Mouse (Mus musculus) liver, postnatal 0 days (tissue): ENCODE data around the gene Rab2b. TPM values are rescaled to one million over a fixed set of nuclear protein-coding genes. Genes with fewer than 3 reads are reported as not detected.
"Not testable (repeated sequence)": the region's sequence is repeated elsewhere in the genome, so short reads cannot be mapped to it uniquely, and the experiment has no call there.

ENCODE experiments used
- ATAC-seq: fragments of 200-750 bp; cut with Nextera tagmentation; 2 replicates; pipeline ENCODE4 v1.8.0; 2017; ENCODE audit warnings: mild to moderate bottlenecking, moderate library complexity
- DNase-seq: peaks from one replicate; pipeline ENCODE4 v3.0.0-alpha.2; 2016
- H3K27ac ChIP-seq: fragments of 300-500 bp; sonication (generic); 2 replicates; pipeline ENCODE4 v1.5.1; 2014; ENCODE audit warnings: antibody characterized with exemption, moderate library complexity, mild to moderate bottlenecking, low read depth
- H3K27me3 ChIP-seq: fragments of 300-500 bp; sonication (generic); 2 replicates; pipeline ENCODE4 v1.6.1; 2014; ENCODE audit warnings: low read length, control low read depth, mixed read lengths; ENCODE audit not compliant: insufficient read depth
- H3K36me3 ChIP-seq: fragments of 300-500 bp; sonication (generic); replicated peaks from 2 replicates; pipeline ENCODE4 v1.6.1; 2014; ENCODE audit warnings: mild to moderate bottlenecking, control low read depth, low read length, moderate library complexity, mixed read lengths; ENCODE audit not compliant: insufficient read depth
- H3K4me1 ChIP-seq: fragments of 300-500 bp; sonication (generic); 2 replicates; pipeline ENCODE4 v1.6.1; 2014; ENCODE audit warnings: antibody characterized with exemption, mild to moderate bottlenecking, control low read depth; ENCODE audit not compliant: insufficient read depth
- H3K4me2 ChIP-seq: fragments of 300-500 bp; sonication (generic); 2 replicates; pipeline ENCODE4 v1.6.1; 2014; ENCODE audit warnings: low read depth, mild to moderate bottlenecking, low read length, moderate library complexity, mixed read lengths
- H3K4me3 ChIP-seq: fragments of 300-500 bp; sonication (generic); 2 replicates; pipeline ENCODE4 v1.5.1; 2014; ENCODE audit warnings: low read depth, low read length
- H3K9ac ChIP-seq: fragments of 300-500 bp; sonication (generic); replicated peaks from 2 replicates; pipeline ENCODE4 v1.6.1; 2014; ENCODE audit warnings: mild to moderate bottlenecking, moderate library complexity
- H3K9me3 ChIP-seq: fragments of 300-500 bp; sonication (generic); 2 replicates; pipeline ENCODE4 v1.6.1; 2016; ENCODE audit warnings: mild to moderate bottlenecking, control low read depth, low read length, mixed read lengths
- CTCF ChIP-seq: sonication (generic); IDR thresholded peaks from 2 replicates; pipeline ENCODE4 v1.5.1; 2016; ENCODE audit warnings: antibody characterized with exemption, low read depth
- EP300 ChIP-seq: IDR thresholded peaks from 2 replicates; pipeline ENCODE4 v1.6.1; 2016; ENCODE audit warnings: antibody characterized with exemption, low read depth, mild to moderate bottlenecking
- WGBS: fragments of 180-500 bp; shearing (Covaris S2); extraction: QIAGEN DNeasy Blood & Tissue Kit; methylation state at CpG from one replicate; pipeline ENCODE4 v1.1.7; 2014; ENCODE audit not compliant: insufficient replicate concordance; 5-methylcytosine and 5-hydroxymethylcytosine counted together
- polyA plus RNA-seq: library from polyadenylated mRNA; unstranded; fragments of >200 nt; fragmentation: Nextera tagmentation; extraction: Ambion mirVana; gene quantifications from 2 replicates; pipeline ENCODE4 v1.2.1, GENCODE M21; 2015

Rab2b gene
- polyA plus RNA-seq, 1 experiment from 2014 or later = 2.7 TPM

- H3K27me3 ChIP-seq, H3K9me3 ChIP-seq, H3K4me3 ChIP-seq, DNase-seq, H3K27ac ChIP-seq, ATAC-seq, H3K4me2 ChIP-seq, H3K9ac ChIP-seq, H3K36me3 ChIP-seq: not testable (repeated sequence)
- WGBS = 90% methylated on average over 5 of the region's 6 CpGs
- H3K4me1 ChIP-seq = peaks cover 21% of the 10 kb centered on the region
- TF ChIP-seq CTCF = peak; percentile 32
These were observed 31.0 kb upstream of the Rab2b start for GRCm38 (mm10) chr14:52310343-52310742.

DNA sequence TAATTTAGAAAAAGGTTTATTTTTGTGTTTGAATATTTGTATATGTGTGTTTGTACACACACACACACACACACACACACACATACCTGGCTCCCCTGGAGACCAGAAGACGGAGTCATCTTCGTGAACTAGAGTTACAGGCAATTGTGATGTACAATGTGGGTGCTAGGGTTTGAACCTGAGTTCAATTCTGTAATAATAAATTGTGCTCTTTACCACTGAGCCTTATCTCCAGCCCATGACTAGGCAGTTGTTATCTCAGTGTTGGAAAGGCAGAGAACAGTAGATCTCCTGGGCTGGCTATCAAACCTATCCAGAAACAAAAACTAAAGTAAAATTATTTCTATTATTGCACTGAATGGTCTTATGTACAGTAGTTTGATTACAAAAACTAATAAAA lies 26.8 kb upstream of the Rab2b start:
- no peak overlapping the region for H3K9ac ChIP-seq
- no peak overlapping the region for H3K4me3 ChIP-seq
- 70% methylated on average over 2 of the region's 2 CpGs for WGBS
- TF ChIP-seq EP300 = 0 out of 2 replicates have a peak, but pooled peaks have one; percentile 34
- TF ChIP-seq CTCF = no peak
- peaks cover 18% of the 10 kb centered on the region for H3K4me1 ChIP-seq
- no peaks in the 10 kb centered on the region for H3K27me3 ChIP-seq
- peak overlapping the region; percentile 86; the same call in 1 of the 2 replicates for H3K27ac ChIP-seq
- H3K9me3 ChIP-seq = no peaks in the 10 kb centered on the region
- H3K36me3 ChIP-seq = no peaks in the 10 kb centered on the region
- DNase-seq = no peak
- H3K4me2 ChIP-seq = peak overlapping the region; percentile 52; the same call in 1 of the 2 replicates
- ATAC-seq = no peak

DNA sequence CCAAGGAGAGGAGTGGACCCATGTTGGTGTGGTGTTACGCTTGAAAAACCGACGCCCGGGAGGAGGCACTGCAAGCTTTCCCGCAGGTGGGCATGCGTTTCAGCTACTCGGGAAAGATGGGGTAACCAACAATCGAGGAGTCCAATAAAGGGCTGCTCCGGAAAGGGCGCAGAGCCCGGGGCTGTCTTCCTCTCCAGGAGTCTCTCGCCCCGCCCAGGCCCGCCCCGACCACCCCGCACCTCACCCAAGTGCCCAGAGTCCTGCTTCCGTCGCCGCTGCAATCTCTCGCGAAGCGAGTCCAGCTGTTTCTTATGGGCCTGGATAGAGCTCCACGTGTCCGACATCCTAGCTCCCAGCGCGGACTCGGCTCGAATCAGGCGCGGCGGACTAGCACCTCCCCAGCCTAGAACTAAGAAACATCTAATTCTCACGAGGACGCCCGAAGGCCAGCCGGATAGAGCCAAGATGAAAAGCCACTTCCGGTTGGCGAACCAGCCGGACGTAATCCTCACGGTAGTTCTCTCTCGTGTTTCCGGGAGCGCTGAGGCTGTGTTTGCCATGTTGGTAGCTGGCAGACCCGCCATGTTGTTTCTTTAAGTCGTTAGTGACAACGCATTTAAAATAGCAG lies 25.4 kb upstream of the Rab2b start, which contains the start of gene Mettl3:
Gene Mettl3 (minus strand): TSS at position 485 of the 628 bp plus-strand sequence.
- Histone ChIP-seq H3K27me3 (no peaks in the 10 kb centered on the region), H3K9me3 (no peaks in the 10 kb centered on the region), H3K36me3 (peaks cover 8% of the 10 kb centered on the region), H3K4me3 (peak within 1 kb of the TSS; percentile 79), H3K4me2 (peak within 1 kb of the TSS; percentile 80), H3K27ac (peak within 1 kb of the TSS; percentile 86), H3K4me1 (peaks cover 18% of the 10 kb centered on the region), H3K9ac (peak within 1 kb of the TSS; percentile 81)
- under 1% methylated on average over 42 of the region's 46 CpGs for WGBS
- peak; percentile 98 for ATAC-seq
- DNase-seq = peak; percentile 91
- TF ChIP-seq CTCF = 0 out of 2 replicates have a peak, but pooled peaks have one; percentile 21
- peak; percentile 29; the same call in 1 of the 2 replicates for TF ChIP-seq EP300

- WGBS = 79% methylated on average over 3 of the region's 3 CpGs
- H3K4me3 ChIP-seq, DNase-seq, H3K9me3 ChIP-seq, H3K9ac ChIP-seq, ATAC-seq, H3K27me3 ChIP-seq, H3K27ac ChIP-seq, H3K4me2 ChIP-seq: not testable (repeated sequence)
- Histone ChIP-seq H3K36me3 (peaks cover 18% of the 10 kb centered on the region), H3K4me1 (peaks cover 18% of the 10 kb centered on the region)
These were observed 24.2 kb upstream of the Rab2b start for GRCm38 (mm10) chr14:52303517-52303916.

DNA sequence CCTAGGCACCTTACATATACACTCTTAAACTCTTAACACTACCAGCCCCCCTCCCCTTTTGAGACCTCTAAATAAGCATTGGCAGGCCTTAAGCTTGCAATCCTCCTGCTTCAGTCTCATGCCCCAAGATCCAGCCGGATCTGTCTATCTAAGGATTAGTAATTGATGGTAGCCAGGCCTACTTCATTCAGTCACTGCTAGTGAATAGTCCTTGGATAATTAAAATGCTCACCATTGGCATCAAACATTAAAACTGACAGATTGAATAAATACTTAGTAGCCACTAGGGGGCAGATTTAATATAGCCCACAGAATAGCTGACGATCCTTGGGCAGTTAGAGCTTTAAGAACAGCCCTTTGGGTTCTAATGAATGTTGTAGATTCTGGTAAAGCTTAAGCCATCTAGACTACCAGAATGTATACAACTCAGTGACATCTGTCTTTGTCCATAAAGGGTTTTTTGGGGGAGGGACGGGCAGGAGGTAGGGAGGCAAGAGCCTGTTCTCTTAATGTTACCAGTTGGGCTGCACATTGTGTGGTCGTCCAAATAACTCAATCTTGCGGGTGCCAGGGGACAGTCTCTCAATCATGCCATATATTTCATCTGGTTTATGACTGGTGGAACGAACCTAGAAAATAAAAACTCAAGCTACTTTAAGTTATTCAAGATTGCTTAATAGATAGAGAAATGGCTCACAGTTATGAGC lies 16.4 kb upstream of the Rab2b start:
- no peaks in the 10 kb centered on the region for H3K27me3 ChIP-seq
- peaks cover 68% of the 10 kb centered on the region for H3K36me3 ChIP-seq
- H3K27ac ChIP-seq = no peak overlapping the region
- H3K4me2 ChIP-seq = no peak overlapping the region
- ATAC-seq (no peak), DNase-seq (no peak)
- no peaks in the 10 kb centered on the region for H3K4me1 ChIP-seq
- no peaks in the 10 kb centered on the region for H3K9me3 ChIP-seq
- TF ChIP-seq CTCF (peak; percentile 67), EP300 (no peak)
- H3K9ac ChIP-seq = no peak overlapping the region
- no peak overlapping the region for H3K4me3 ChIP-seq
- 70% methylated on average over 6 of the region's 6 CpGs for WGBS

GRCm38 (mm10) chr14:52284191-52284590 lies 4.8 kb upstream of the Rab2b start:
- Histone ChIP-seq H3K36me3 (peaks cover 27% of the 10 kb centered on the region), H3K27me3 (no peaks in the 10 kb centered on the region), H3K27ac (no peak overlapping the region), H3K4me2 (no peak overlapping the region), H3K9me3 (no peaks in the 10 kb centered on the region), H3K9ac (no peak overlapping the region), H3K4me1 (peaks cover 6% of the 10 kb centered on the region), H3K4me3 (no peak overlapping the region)
- no peak for TF ChIP-seq CTCF
- WGBS = 81% methylated on average over 3 of the region's 3 CpGs
- DNase-seq (no peak), ATAC-seq (no peak)
